Mouse (Mus musculus): Measurements from ENCODE around the gene Kat8.
"Not testable (repeated sequence)": the region's sequence is repeated elsewhere in the genome, so short reads cannot be mapped to it uniquely, and the experiment has no call there.

Kat8 gene

GRCm38 (mm10) chr7:127912190-127912871 lies at the start of gene Kat8:
Gene Kat8 (plus strand): TSS chr7:127912516.
- DNase-seq (ENCODE audit: low spot score), result peak; percentile 47

DNA sequence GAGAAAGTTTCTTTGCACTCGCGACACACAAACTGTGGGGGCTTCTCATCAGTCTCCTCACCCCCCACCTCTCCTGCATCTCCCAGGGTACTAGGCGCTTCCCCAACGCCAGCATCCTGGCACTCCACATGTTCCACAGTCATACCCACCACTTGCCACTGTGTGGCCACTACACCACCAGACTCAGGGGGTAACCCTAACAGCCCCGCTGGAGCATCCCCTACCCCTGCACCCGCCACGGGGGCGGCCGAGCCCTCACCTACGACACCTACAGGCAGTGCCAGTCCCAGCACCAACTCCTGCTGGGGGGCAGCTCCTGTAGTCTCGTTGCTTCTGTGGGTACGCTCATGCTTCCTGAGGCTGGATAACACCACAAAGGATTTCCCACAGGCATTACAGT lies 45.9 kb upstream of the Kat8 start:
- no peak for DNase-seq (ENCODE audit: low spot score)

DNA sequence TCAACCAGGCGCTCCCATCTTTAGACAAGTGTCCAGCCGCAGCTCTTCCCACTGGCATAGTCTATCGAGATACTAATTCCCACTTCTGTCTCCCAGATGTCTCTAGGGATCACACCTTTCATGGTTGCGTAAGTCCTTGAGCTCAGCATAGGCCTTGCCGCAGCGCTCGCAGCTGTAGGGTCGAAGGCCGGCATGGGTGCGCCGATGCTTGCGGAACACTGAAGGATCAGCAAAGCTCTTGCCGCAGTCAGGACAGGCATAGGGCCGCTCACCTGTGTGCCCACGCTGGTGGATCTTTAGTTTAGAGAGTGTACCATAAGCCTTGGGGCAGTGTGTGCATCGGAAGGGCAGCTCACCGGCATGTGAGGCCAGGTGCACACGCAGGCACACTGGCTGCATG lies 44.7 kb upstream of the Kat8 start:
- DNase-seq (ENCODE audit: low spot score), result no peak

DNA sequence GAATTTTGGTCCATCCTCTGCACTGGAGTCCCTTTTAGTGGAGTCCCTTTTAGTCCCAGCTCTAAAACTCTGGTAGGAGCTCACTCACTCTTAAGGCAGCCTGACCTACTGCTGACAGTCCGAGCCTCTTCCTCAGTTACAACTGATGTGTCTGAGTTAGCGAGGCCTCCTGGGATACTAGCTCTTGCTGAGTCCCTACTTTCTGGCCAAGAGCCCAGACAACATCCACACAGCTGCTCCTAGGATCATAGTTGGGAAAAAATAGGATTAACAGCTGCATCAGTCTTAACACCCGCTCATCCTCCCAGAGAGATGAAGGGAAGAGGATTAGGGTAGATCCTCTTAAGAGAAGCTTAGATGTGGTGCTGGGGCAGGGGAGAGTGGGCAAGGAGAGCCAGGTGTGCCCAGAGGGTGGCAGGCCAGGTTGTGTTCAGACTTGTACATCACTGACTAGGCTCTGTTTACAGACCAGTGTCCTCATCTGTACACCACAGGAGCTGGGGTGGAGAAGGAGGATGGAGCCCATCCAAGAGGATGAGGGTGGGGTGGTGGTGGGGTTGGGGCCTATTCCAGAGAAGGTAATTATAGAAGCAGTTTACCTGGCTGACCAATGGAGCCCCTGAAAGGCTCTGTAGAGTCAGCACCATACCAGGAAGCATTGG lies 43.0 kb upstream of the Kat8 start:
- DNase-seq (ENCODE audit: low spot score), result no peak

- no peak for DNase-seq (ENCODE audit: low spot score)
Observed at GRCm38 (mm10) chr7:127870136-127870821, 42.0 kb upstream of the Kat8 start.

GRCm38 (mm10) chr7:127874812-127875626 lies 37.3 kb upstream of the Kat8 start:
- no peak for DNase-seq (ENCODE audit: low spot score)

DNA sequence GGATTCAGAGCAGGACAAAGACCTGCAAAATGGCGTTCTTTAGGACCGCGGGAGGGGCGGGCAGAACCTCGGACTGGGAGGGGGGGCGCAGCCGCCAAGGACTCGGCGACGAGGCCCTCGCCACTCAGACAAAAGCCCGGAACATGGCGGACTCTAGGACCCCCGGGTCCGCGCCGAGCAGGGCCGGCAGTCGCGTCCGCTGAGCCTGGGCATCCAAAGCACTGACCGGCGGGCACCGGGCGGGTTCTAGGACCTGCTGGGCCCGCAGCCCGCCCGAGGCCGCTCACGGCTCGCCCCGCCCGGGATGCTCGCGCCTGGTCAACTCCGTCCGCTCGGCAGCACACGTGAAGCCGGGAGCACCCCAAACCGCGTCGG lies 36.7 kb upstream of the Kat8 start:
- peak; percentile 76 for DNase-seq (ENCODE audit: low spot score)

DNA sequence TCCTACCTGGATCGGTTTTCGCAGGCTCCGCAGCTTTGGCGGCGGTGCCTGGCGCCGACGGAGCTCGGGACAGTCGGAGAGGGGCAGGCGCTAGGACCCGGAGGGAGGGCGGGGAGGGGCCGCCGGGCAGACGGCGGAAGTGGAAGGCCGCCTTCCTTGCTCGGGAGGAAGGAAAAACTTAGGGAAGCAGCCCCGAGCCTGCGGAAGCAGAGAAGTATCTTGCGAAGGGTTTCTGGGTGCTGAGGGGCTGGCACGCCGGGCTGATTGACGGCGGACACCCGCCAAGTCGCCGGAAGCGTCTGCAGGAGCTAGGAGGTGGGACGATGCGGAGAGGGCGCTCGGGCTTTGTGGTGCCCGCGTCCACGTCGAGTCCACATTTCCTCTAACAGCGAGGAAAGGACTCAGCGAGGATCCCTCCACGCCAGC lies 36.3 kb upstream of the Kat8 start, which contains the start of gene Zfp646:
TSS of gene Zfp646 (plus strand) at position 181 of the 426 bp plus-strand sequence.
- no peak for DNase-seq (ENCODE audit: low spot score)

GRCm38 (mm10) chr7:127876467-127877348 lies 35.6 kb upstream of the Kat8 start, which contains the start of gene Zfp668:
Gene Zfp668 (minus strand): TSS chr7:127876828.
- DNase-seq (ENCODE audit: low spot score), result peak; percentile 59

DNA sequence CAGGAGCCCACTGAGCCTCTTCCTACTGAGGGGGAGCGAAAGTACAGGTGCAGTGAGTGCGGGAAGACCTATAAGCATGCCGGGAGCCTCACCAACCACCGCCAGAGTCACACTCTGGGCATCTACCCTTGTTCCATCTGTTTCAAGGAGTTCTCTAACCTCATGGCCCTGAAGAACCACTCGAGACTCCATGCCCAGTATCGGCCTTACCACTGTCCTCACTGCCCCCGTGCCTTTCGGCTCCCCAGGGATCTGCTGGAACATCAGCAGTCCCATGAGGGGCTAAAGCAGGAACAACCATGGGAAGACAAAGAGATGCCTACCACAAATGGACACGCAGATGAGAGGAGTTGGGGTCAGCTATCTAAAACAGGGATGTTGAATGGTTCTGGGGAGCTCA lies 33.0 kb upstream of the Kat8 start:
- no peak for DNase-seq (ENCODE audit: low spot score)

- no peak for DNase-seq (ENCODE audit: low spot score)
Observed at GRCm38 (mm10) chr7:127880431-127880830, 31.9 kb upstream of the Kat8 start.

DNA sequence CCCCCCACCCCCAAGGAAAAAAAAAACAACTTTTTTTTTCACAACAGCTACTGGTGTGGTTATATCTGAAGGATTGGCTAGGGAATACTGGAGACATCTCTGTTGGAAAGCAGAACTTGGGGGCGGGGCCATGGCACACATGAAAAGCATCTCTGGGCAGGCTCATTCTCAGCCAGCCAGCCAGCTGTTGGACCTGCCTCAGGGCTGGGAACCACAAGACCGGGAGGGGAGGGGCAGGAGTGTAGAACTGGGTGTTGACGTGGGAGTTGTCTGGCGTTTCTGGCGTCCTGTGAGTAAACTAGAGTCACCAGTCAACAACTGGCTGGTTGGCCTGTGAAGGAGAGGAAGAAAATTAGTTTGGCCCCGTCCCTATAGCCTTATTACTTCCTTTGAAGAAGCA lies 26.4 kb upstream of the Kat8 start:
- no peak for DNase-seq (ENCODE audit: low spot score)

DNA sequence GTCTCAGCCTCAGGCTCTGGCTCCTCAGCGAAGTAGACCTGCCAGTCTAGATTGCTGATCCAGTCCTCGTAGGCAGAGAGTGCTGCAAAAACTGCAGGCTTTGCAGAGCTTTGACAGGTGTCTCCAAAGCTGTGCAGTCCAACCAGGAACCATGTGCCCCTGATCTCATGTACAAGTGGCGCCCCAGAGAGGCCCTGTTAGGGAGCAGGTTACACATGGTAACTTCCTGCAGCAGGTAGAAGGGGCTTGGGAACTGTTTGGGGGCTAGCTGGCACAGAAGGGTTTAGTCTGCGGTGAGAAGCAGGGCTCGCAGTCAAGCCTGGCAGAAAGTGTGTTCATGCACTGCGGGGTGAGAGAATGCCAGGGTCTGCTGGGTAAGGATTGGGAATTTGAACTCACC lies 25.8 kb upstream of the Kat8 start:
- DNase-seq (ENCODE audit: low spot score), result no peak

GRCm38 (mm10) chr7:127887191-127887590 lies 25.1 kb upstream of the Kat8 start:
- DNase-seq (ENCODE audit: low spot score), result no peak

- no peak for DNase-seq (ENCODE audit: low spot score)
Observed at GRCm38 (mm10) chr7:127887781-127888180, 24.5 kb upstream of the Kat8 start.

DNA sequence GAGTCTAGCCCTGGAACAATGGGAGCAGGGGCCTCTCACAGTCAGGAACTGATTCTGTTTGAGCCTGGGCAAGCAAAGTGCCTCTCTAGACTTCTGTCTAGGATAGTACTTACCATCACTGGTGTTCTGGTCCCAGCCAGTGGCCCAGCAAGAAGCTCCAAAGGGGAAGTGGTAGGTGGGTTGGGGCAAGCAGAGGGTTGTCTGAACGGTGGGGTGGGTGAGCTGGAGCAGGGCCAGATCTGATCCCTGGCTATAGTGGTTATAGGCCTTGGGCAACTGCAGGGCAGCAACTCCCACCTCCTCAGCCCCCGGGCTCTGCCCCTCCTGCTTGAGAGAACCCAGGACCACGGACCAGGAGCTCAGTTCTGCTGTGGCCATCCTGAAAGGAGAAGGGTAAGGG lies 23.5 kb upstream of the Kat8 start:
- no peak for DNase-seq (ENCODE audit: low spot score)

DNA sequence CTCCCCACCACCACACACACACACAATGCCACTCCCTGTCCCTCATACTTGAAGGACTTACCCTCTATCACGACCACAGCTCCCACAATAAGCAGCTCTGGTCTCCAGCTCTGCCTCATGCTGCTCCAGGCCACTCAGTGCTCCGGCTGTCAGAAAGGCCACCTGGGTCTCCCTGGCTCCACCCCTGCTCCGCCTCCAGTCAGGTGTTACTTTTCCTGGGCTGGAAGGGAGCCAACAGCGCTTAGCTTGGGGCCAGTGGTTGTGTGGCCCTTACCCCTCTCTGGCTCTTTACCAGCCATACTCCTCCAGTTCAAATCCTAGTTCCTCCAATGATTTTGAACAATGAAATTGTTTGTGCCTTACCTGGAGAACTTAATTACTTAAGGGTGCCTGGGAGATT lies 21.5 kb upstream of the Kat8 start, which contains the start of gene Prss53:
TSS of gene Prss53 (minus strand) at position 173 of the 400 bp plus-strand sequence.
- DNase-seq (ENCODE audit: low spot score), result no peak

GRCm38 (mm10) chr7:127894480-127894879 lies 17.8 kb upstream of the Kat8 start:
- DNase-seq (ENCODE audit: low spot score), result no peak

- peak; percentile 84 for DNase-seq (ENCODE audit: low spot score)
Observed at GRCm38 (mm10) chr7:127895442-127895841, 16.9 kb upstream of the Kat8 start, which contains the start of the genes Gm21974 and Vkorc1. Gene Gm21974 (minus strand): TSS chr7:127895454. Gene Vkorc1 (minus strand): TSS chr7:127895617.

DNA sequence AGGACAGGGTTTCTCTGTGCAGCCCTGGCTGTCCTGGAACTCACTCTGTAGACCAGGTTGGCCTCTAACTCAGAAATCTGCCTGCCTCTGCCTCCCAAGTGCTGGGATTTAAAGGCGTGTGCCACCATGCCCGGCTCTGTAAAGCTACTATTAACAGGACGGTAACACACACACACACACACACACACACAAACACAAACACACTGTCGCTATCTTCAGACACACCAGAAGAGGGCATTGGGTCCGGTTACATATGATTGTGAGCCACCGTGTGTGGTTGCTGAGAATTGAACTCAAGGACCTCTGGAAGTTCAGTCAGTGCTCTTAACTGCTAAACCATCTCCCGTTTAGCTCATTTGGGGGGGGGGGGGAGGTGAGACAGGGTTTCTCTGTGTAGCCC lies 16.4 kb upstream of the Kat8 start:
- DNase-seq (ENCODE audit: low spot score), result not testable (repeated sequence)

DNA sequence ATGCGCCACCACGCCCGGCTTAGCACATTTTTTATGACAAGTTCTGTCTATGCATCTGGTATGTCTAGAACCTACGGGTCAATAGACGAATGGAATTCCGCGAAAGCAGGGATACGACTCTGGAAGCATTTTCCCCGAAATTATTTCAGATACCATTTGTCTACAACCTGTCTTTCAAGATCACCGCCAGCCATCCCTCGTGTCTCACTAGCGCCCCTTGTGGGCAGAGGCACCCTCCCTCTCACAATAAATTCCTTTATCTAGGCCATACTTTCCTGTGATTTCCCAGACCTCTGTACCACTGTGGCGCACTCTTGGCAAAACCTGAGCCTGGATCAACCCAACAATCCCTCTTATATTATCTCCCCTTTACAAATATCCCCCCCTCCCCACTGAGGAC lies 15.9 kb upstream of the Kat8 start:
- DNase-seq (ENCODE audit: low spot score), result no peak

Measured in urinary bladder, postnatal 10 days (tissue).